Mouse (Mus musculus): Measurements from ENCODE around the gene Hspa12b.

Hspa12b gene

DNA sequence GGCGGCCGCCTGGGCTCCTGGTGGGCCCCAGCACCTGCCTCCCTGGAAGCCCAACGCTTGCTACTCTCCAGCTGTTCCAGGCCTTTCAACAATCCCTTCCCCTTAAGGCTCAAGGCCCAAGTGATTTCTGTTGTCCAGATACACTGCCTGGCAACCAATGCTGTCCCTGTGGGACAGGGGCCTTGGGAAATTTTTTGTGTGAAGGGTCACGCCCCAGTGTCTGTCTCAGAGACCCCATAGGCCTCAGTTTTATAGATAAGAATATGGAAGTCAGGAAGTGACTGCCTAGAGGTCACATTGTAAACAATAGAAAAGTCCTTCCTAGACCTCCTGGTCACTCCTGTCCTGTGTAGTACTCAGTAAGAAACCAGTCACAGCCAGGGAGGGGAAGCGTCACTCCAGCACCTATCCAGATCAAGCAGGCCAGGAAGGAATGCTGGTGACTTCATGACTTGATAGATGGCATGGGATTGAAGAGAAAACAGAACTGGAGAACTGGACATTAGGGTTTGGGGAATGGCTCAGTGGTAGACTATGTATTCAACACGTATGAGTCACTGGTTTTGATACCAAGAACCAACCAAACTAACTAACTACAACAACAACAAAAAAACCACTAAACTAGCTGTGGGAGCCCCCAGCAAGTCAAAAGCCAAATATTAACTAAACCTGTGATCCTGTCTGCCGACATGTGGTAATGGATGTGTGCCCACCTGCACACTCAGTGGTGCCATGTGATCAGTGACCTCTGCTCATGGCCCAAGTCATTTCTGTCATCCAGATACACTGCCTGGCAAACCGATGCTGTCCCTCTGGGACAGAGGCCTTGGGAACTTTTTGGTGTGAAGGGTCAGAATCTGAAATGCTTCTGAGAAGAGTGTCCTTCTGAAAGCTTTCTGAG is 21.5 kb downstream of the Hspa12b start:
- DNase-seq (ENCODE audit: low spot score): no peak

DNA sequence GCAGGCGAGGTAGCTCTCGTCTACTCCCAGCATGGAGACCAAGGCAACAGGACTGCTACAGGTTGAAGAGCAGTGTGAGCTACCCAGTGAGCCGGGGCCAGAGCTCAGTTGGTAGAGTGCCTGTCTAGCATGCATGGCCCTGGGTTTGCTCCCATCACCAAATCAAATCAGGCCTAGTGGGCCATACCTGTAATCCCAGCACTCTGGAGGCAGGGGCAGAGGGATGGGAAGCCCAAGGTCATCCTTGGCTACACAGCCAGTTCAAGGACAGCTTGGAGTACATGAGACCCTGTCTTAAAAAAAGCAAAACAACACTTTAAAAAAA is 22.1 kb downstream of the Hspa12b start:
- DNase-seq (ENCODE audit: low spot score): no peak

- DNase-seq (ENCODE audit: low spot score): no peak
Measured at GRCm38 (mm10) chr2:131152166-131152730, 25.2 kb downstream of the Hspa12b start.

- no peak for DNase-seq (ENCODE audit: low spot score)
Measured at GRCm38 (mm10) chr2:131154036-131154435, 27.0 kb downstream of the Hspa12b start.

DNA sequence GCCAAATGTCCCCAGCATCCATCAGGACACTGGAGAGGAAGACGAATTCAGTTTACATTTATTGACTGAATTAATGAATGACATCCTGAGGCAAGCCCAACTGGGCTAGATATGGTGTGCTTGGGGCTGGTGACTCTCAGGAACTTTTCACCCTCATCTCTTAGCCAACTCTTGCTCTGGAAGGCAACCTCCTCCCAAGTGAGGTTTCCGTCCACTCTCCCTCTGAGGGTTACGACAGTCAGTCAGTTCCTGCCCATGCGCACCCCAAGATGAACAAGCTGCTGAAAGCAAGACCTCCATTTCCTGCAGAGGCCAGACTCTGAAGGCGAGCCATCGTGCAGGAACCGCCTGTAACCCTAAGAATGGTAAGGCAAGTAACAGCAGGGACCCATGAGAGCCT is 29.9 kb downstream of the Hspa12b start:
- DNase-seq (ENCODE audit: low spot score): no peak

- no peak for DNase-seq (ENCODE audit: low spot score)
Measured at GRCm38 (mm10) chr2:131159491-131159910, 32.4 kb downstream of the Hspa12b start.

DNA sequence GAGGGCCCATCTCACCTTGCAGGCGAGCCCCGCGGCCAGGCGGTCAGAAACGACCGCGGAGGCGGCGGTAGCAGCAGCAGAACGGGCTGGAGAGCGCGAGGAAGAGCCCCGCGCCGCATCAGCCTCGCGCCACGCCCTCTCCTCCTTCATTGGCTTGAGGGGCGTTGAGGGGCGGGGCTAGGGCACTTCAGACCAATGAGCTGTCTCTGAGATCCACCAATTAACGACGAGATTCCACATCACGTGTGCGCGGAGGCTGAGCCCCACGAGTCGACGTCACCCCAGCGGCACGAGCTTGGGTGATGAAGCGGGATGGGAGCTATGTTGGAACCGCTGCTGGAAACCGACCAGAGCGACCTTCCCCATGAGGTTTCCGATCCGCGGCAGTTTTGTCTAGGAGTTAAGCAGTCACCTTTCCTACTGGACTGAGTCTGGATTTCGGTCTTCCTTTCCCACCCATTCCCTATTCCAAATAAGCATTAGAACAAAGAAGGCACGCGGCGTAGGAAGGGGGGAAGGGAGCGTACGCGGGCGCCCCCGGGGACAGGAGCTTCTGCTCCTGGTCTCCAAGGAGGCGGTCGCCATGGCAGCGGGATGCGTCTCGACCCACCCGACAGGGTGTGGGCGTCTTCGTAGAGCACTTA is 33.0 kb downstream of the Hspa12b start, which contains the start of gene 1700037H04Rik:
TSS of gene 1700037H04Rik (minus strand) at position 144 of the 644 bp plus-strand sequence.
- peak; percentile 94 for DNase-seq (ENCODE audit: low spot score)

DNA sequence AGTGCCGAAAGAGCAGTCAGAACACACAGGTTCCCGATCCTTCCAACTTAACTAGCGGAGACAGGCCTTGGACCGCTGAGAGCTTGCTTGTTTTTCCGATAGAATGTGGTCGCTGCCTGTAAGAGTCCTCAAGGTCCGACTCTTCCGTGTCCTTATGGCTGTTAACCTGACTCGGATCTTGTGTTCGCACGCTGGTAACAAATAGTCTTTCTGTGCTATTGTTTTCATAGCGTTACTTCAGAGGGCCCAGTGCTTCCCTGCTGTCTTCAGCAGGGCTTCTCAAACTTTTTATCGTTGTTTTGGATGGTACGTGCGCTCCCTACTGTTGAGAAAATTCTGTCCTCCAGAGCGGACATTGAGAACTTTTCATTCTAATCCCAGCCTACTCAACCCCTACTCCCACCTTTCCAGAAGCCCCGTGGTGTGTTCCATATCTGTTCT is 33.6 kb downstream of the Hspa12b start:
- DNase-seq (ENCODE audit: low spot score): no peak

- DNase-seq (ENCODE audit: low spot score): no peak
Measured at GRCm38 (mm10) chr2:131163924-131164323, 36.8 kb downstream of the Hspa12b start.

DNA sequence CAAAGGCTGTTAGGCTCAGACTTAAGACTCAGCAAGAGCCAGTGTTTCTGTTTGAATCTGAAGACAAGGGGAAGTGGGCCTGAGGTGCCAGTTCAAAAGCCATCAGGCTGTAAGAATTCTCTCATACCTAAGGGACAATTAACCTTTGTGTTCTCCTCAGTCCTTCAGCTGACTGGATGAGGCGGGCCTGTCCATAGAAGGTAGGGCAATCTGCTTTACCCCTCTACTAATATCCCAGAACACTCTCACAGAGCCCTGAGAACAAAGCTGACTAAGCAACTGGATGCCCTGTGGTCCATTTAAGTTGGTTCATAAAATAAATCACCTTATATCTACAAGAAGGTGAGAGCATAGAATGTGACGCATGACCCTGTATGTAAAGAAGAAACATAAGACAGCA is 39.1 kb downstream of the Hspa12b start:
- DNase-seq (ENCODE audit: low spot score): no peak

GRCm38 (mm10) chr2:131167984-131168383 is 40.9 kb downstream of the Hspa12b start:
- no peak for DNase-seq (ENCODE audit: low spot score)

DNA sequence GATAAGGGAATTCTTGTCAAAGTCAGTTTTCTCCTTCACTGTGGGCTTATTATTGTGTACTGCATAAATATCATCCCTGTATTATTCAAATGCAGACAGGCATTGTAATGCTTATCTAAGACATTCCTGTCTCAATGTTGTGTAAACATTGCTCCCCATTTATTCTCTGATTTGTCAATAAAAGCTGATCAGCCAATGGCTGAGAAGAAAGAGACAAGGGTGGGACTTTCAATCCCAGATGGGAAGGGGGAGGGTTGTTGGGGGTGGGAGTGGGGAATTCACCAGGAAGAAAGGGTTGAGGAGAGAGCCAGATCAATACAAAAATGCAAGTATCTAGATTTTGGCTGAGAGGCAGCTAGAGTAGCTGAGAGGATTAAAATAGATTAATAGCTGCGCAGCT is 41.8 kb downstream of the Hspa12b start:
- DNase-seq (ENCODE audit: low spot score): no peak

- DNase-seq (ENCODE audit: low spot score): no peak
Measured at GRCm38 (mm10) chr2:131170936-131171335, 43.9 kb downstream of the Hspa12b start.

DNA sequence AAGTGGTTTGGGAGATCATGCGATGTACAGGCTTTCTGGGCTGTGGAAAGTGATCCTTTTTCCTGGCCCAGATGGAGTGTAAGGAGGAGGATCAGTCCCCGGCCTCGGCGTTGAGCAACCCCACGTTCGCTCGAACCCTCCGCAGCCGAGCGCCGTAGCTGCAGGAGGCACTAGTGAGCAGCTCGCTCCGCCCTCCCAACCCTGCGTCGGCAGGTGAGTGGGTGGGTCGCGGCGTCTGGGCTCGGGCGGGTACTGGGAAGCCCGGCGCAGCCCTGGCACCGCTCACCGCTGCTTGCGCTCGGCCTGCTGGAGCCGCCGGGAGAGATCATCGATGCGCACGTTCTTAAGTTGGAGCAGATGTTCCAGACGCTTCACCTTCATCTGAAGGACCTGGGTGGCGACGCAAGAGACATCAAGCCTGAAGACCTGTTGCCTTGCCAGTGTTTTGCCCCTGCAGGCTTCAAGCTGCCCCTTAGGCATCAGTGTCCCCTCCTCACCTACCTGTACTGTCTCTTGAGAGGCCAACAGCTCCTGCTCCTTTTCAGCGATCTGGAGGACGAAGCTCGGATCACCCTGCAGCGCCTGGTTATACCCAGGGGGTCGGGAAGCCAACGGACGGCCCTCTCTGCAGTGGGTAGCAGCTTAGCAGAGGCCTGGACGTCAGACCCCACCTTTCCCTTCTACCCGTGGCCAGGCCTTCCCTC is 44.5 kb downstream of the Hspa12b start:
- DNase-seq (ENCODE audit: low spot score): no peak

DNA sequence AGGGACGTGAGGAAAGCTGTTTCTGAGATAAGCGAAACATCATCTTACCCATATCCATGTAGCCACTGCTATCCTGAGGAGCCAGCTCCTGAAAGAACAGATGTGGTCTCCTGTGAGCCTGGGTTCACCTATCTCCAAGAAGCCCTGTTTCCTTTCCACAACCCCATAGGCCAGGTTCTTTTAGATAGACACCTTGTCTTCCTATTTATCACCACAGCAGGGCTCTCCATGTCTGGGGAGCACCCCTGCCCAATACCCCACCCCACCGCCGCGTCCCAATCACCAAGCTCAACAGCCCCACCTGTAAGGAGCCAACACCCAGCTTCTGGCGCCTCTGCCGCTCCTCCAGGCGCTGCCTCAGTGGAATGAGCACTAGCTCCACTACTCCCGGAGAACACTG is 45.2 kb downstream of the Hspa12b start:
- DNase-seq (ENCODE audit: low spot score): no peak

DNA sequence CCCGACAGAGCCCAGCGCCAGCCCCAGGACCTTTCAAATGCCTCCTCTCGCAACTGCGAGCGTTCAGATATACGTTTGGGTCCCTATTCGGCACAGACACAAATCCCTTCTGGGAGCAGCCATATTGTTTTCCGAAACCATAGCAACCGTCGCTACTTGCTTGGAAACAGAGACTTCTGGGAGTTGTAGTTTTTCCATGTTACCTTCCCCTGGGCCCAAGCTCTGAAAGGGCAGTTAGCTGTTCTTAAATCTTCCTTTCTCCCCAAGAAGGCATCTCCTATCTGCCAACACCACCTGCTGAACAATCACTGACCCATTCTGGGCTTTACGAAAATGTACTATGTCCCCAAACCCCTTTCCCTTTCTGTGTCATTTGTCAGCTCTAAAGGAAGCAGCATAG is 47.6 kb downstream of the Hspa12b start:
- peak; percentile 68 for DNase-seq (ENCODE audit: low spot score)

- DNase-seq (ENCODE audit: low spot score): no peak
Measured at GRCm38 (mm10) chr2:131175286-131175944, 48.3 kb downstream of the Hspa12b start.

- DNase-seq (ENCODE audit: low spot score): no peak
Measured at GRCm38 (mm10) chr2:131175945-131176309, 48.8 kb downstream of the Hspa12b start.

DNA sequence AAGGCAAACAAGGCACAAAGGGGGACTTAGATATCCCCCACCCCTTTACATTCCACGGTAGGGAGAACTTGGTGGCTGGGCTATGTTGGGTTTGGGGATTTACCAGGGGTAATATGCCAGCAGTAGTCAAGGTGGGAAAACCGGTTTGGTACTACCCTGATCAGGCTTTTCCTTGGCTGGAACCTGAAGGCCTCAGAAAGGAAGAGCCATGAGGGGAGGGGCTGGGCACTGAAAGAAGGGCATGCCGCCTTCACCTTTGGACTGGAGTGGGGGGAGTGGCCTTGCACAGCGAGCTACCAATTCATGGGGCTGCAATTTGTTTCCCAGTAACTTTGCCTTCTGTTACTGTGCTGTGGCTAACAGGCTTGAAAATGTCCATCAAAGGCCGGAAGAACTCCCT is 49.4 kb downstream of the Hspa12b start:
- DNase-seq (ENCODE audit: low spot score): no peak

GRCm38 (mm10) chr2:131177932-131178331 is 50.9 kb downstream of the Hspa12b start:
- DNase-seq (ENCODE audit: low spot score): no peak

GRCm38 (mm10) chr2:131178828-131179245 is 51.8 kb downstream of the Hspa12b start:
- no peak for DNase-seq (ENCODE audit: low spot score)

Measured in left cerebral cortex, adult 11 months (tissue).